Comparison of ENCODE assay signal across 9 mouse cellular contexts in genomic region chr5:123626631-123627030, GRCm38 (mm10). TPM values are rescaled to one million over a fixed set of nuclear protein-coding genes. Genes with fewer than 3 reads are reported as not detected.
A peak's percentile ranks its signal among the peaks of the same experiment; 100 is the strongest.
DNase-seq lines count a peak whose midpoint lies in the region; ATAC-seq and TF ChIP-seq lines count a peak whose summit lies in the region.
"Had no signal": no experiment of that assay in that cellular context is flagged by ENCODE, and none has a peak within 500 bp of the region (broad histone marks: within the 10 kb centered on the region; RNA-seq: fewer than 3 reads in every experiment).

No protein-coding gene starts in this region.

- H3K4me1 ChIP-seq in liver, embryonic 14.5 days (replicated peaks; ENCODE audit: control insufficient read depth in 2 of 2, insufficient read depth in 2 of 2, low read length in 1 of 2): peaks cover 0 to 6% of the 10 kb centered on the region in 2 experiments; a peak in 2 of 4 replicates

- H3K4me2 ChIP-seq in liver, embryonic 14.5 days (ENCODE audit: low read depth): no peak overlapping the region
- H3K4me2 ChIP-seq: heart, embryonic 13.5 days had no signal

- no peak for TF ChIP-seq EP300 in liver, embryonic 14.5 days (IDR thresholded peaks at IDR 0.05; ENCODE audit: low read depth)

- H3K36me3 ChIP-seq in liver, embryonic 14.5 days (replicated peaks; ENCODE audit: control insufficient read depth, insufficient read depth, low read depth): no peaks in the 10 kb centered on the region

- H3K27me3 ChIP-seq in liver, embryonic 14.5 days (ENCODE audit: control insufficient read depth, insufficient read depth, low read length): no peaks in the 10 kb centered on the region
- H3K27me3 ChIP-seq: heart, embryonic 13.5 days had no signal

- H3K9me3 ChIP-seq in liver, embryonic 14.5 days (ENCODE audit: control insufficient read depth, low read length): no peaks in the 10 kb centered on the region
- H3K9me3 ChIP-seq: heart, embryonic 13.5 days had no signal

- peak; percentile 63 for TF ChIP-seq CTCF in liver, embryonic 14.5 days (IDR thresholded peaks at IDR 0.05; ENCODE audit: low read depth)

- WGBS in liver, embryonic 14.5 days (ENCODE audit: insufficient replicate concordance): 14% methylated on average over 8 of the region's 8 CpGs

- intact Hi-C loops in heart, postnatal 14 days (cut with DNase I): loop anchor here (1.0 kb wide), 1 partner anchor 74 kb away; no protein-coding TSS in a partner anchor

- H3K4me3 ChIP-seq in liver, embryonic 14.5 days (ENCODE audit: insufficient read depth in 1 of 2, low read depth in 2 of 2, low read length in 2 of 2): no peak overlapping the region
- H3K4me3 ChIP-seq: heart, embryonic 13.5 days had no signal

- H3K9ac ChIP-seq in liver, embryonic 14.5 days (replicated peaks): no peak overlapping the region
- H3K9ac ChIP-seq: heart, embryonic 13.5 days had no signal

- peak; percentile 56 for DNase-seq in right cerebral cortex, adult 18-20 months
- no peak for DNase-seq in right cerebral cortex, postnatal 14 days
- DNase-seq in ZHBTc4 (ENCODE audit: low read depth, low spot score): peak; percentile 56
- DNase-seq in embryo, embryonic 10 days (ENCODE audit: low spot score): peak; percentile 81
- peak; percentile 70 to 88 for DNase-seq in heart, postnatal 14 days
- DNase-seq in liver, embryonic 14.5 days (ENCODE audit: low read depth in 3 of 3, low spot score in 3 of 3): peak; percentile 22 to 30 (median 23)
- DNase-seq in retina, adult 2 months (ENCODE audit: low read depth, low spot score): peak; percentile 58

- no peak overlapping the region for H3K27ac ChIP-seq in liver, embryonic 14.5 days
- H3K27ac ChIP-seq: heart, embryonic 13.5 days had no signal

- no peak for ATAC-seq in liver, embryonic 14.5 days (ENCODE audit: insufficient read depth)
- ATAC-seq in erythroblast, adult 5-6 weeks (replicated peaks; ENCODE audit: low FRiP score, poor library complexity, severe bottlenecking): no peak

RNA-seq across cellular contexts. Expression of gene Vps33a, which starts 53.8 kb away (rescaled TPM):
- total RNA-seq in heart, postnatal 14 days (2021): 10 to 100 TPM; 31.8 to 32.9 TPM
- polyA plus RNA-seq in liver, embryonic 14.5 days (2012; rRNA removed): 7.3 and 10.1 TPM in 2 replicates
- polyA plus RNA-seq in liver, embryonic 14.5 days (2014; fragmentation: Nextera tagmentation; extraction: Ambion mirVana): 15.5 and 20.6 TPM in 2 replicates
- 7.7 and 11.5 TPM in 2 replicates for total RNA-seq in erythroblast, adult 5-6 weeks (2015; ENCODE audit: low replicate concordance)
- total RNA-seq in erythroblast, adult 5-6 weeks (2017; ENCODE audit: low replicate concordance): 6.3 and 9.5 TPM in 2 replicates

RNA-seq across cellular contexts. Expression of gene Clip1, which starts 57.8 kb away (rescaled TPM):
- total RNA-seq in heart, postnatal 14 days (2021): 100 to 1,000 TPM; 118 to 125 TPM
- polyA plus RNA-seq in liver, embryonic 14.5 days (2012; rRNA removed): 3.9 and 6.1 TPM in 2 replicates
- 6.6 and 9.1 TPM in 2 replicates for polyA plus RNA-seq in liver, embryonic 14.5 days (2014; fragmentation: Nextera tagmentation; extraction: Ambion mirVana)
- total RNA-seq in erythroblast, adult 5-6 weeks (2015; ENCODE audit: low replicate concordance): 16.1 and 34.6 TPM in 2 replicates
- total RNA-seq in erythroblast, adult 5-6 weeks (2017; ENCODE audit: low replicate concordance): 13.6 and 36.7 TPM in 2 replicates
